Comparison of ENCODE assay signal across 8 mouse cellular contexts in the genomic region with DNA sequence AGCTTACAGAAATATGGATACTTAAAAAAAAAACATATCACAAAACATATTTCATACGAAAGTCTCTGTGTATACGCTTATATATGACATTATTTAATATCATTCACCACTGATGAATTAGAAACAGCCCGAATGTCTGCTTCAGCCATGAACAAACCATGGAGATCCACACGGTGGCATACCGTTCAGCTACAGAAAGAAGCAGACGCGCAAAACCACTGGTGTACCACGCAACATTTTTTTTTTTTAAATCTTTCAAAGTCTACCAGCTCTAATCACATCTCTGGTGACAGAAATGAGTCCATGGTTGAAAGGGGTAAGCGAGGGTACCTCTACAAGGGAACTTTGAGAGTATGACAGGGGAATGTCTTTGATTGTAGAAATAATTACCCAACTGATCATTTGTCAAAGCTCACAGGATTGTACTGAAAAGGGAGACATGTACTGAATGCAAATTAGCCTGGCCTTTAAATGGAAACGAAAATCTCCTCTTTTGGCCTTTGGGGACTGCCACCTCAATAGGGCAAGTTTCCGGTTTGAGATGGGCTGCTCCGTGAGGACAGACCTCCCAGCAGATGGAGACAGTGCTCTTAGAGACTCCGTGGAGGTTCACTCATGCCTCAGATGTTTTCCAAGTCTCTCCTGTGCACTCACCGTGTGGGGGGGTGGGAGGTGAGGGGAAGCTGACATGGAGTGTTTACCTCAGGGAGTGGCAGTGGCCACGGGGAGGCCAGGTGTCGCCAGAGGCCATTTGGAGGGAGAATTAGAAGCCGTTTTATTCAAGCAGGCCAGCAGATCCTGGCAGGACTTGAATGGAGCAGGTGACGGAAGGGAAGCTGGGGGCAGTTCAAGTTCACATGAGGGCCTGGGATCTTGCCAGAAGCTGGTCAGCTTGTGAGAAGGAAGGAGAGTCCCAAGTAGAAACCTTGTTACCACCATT.
DNase-seq lines count a peak whose midpoint lies in the region; ATAC-seq lines count a peak whose summit lies in the region.

No protein-coding gene starts in this region.

- H3K36me3 ChIP-seq in neural tube, embryonic 11.5 days (ENCODE audit: control insufficient read depth, insufficient read depth, low read length) = no peaks in the 10 kb centered on the region
- H3K36me3 ChIP-seq in neural tube, embryonic 15.5 days = no peaks in the 10 kb centered on the region

- 51% methylated on average over 18 of the region's 18 CpGs for WGBS in neural tube, embryonic 11.5 days
- WGBS in neural tube, embryonic 15.5 days = 27% methylated on average over 18 of the region's 18 CpGs

- intact Hi-C loops in heart, postnatal 14 days (cut with DNase I) = loop anchor here (10.0 kb wide), 1 partner anchor 317 kb away; no protein-coding TSS in a partner anchor

- DNase-seq in neural tube, embryonic 11.5 days (ENCODE audit: low spot score) = no peak
- no peak for DNase-seq in neural tube, embryonic 10.5 days (ENCODE audit: extremely low spot score, low spot score)
- DNase-seq in cerebellum, adult 9-10 months = peak; percentile 66
- peak; percentile 46 to 62 for DNase-seq in heart, postnatal 14 days
- DNase-seq in kidney, postnatal 36 days = peak; percentile 82 to 85
- no peak for DNase-seq in layer of hippocampus, adult 9-10 months (ENCODE audit: low spot score)
- no peak for DNase-seq in urinary bladder, adult 18-20 months (ENCODE audit: low spot score in 2 of 2)

- H3K27ac ChIP-seq in neural tube, embryonic 11.5 days (ENCODE audit: low read depth, low read length) = peak overlapping the region; percentile 89
- H3K27ac ChIP-seq in neural tube, embryonic 15.5 days (replicated peaks) = peak overlapping the region; percentile 60; the same call in 1 of the 2 replicates

- peaks cover 23% of the 10 kb centered on the region for H3K4me1 ChIP-seq in neural tube, embryonic 11.5 days (ENCODE audit: control insufficient read depth, insufficient read depth, low read length)
- peaks cover 32% of the 10 kb centered on the region for H3K4me1 ChIP-seq in neural tube, embryonic 15.5 days

- H3K27me3 ChIP-seq in neural tube, embryonic 11.5 days (ENCODE audit: control insufficient read depth, insufficient read depth, low read length) = no peaks in the 10 kb centered on the region
- no peaks in the 10 kb centered on the region for H3K27me3 ChIP-seq in neural tube, embryonic 15.5 days (replicated peaks)

- H3K9ac ChIP-seq in neural tube, embryonic 11.5 days (ENCODE audit: low read length) = no peak overlapping the region
- H3K9ac ChIP-seq in neural tube, embryonic 15.5 days (replicated peaks) = no peak overlapping the region

- H3K4me3 ChIP-seq in neural tube, embryonic 11.5 days (ENCODE audit: low read depth, low read length) = no peak overlapping the region
- H3K4me3 ChIP-seq in neural tube, embryonic 15.5 days (replicated peaks) = no peak overlapping the region

- no peaks in the 10 kb centered on the region for H3K9me3 ChIP-seq in neural tube, embryonic 11.5 days (ENCODE audit: control insufficient read depth, low read length)
- H3K9me3 ChIP-seq in neural tube, embryonic 15.5 days (replicated peaks) = no peaks in the 10 kb centered on the region

- H3K4me2 ChIP-seq in neural tube, embryonic 11.5 days (ENCODE audit: low read depth) = no peak overlapping the region
- H3K4me2 ChIP-seq in neural tube, embryonic 15.5 days = peak overlapping the region; percentile 36

- ATAC-seq in neural tube, embryonic 11.5 days (ENCODE audit: insufficient read depth, low FRiP score, low TSS enrichment) = no peak
- peak; percentile 43 for ATAC-seq in neural tube, embryonic 15.5 days (ENCODE audit: low FRiP score)

Comparison
In these comparisons a context has a peak if more than half of its experiments do, and no peak if none do; other contexts are left out.
1. DNase-seq: peak in cerebellum, adult 9-10 months (single experiment), heart, postnatal 14 days (2 of 2) and kidney, postnatal 36 days (2 of 2); none in neural tube, embryonic 11.5 days (single experiment), neural tube, embryonic 10.5 days (single experiment), layer of hippocampus, adult 9-10 months (single experiment) and urinary bladder, adult 18-20 months (0 of 2).